Mouse (Mus musculus) intestine, postnatal 0 days (tissue): Measurements from ENCODE around the gene Olfr1501. TPM values are rescaled to one million over a fixed set of nuclear protein-coding genes. Genes with fewer than 3 reads are reported as not detected.
"Not testable (repeated sequence)": the region's sequence is repeated elsewhere in the genome, so short reads cannot be mapped to it uniquely, and the experiment has no call there.

Experiments
- ATAC-seq: fragments of 200-750 bp; cut with Nextera tagmentation; 2 replicates; pipeline ENCODE4 v1.8.0; 2017; ENCODE audit warnings: mild to moderate bottlenecking, moderate TSS enrichment, moderate library complexity
- H3K27ac ChIP-seq: fragments of 300-500 bp; sonication (generic); 2 replicates; pipeline ENCODE4 v1.5.1; 2014; ENCODE audit warnings: mild to moderate bottlenecking, low read depth, low read length, moderate library complexity
- H3K27me3 ChIP-seq: fragments of 300-500 bp; sonication (generic); replicated peaks from 2 replicates; pipeline ENCODE4 v1.6.1; 2014; ENCODE audit warnings: low read length, mixed read lengths; ENCODE audit not compliant: control insufficient read depth, insufficient read depth
- H3K36me3 ChIP-seq: fragments of 300-500 bp; sonication (generic); 2 replicates; pipeline ENCODE4 v1.6.1; 2014; ENCODE audit warnings: mild to moderate bottlenecking, moderate library complexity; ENCODE audit not compliant: control insufficient read depth, insufficient read depth
- H3K4me1 ChIP-seq: fragments of 300-500 bp; sonication (generic); replicated peaks from 2 replicates; pipeline ENCODE4 v1.6.1; 2014; ENCODE audit warnings: antibody characterized with exemption, low read length, mixed read lengths; ENCODE audit not compliant: control insufficient read depth, insufficient read depth
- H3K4me2 ChIP-seq: fragments of 300-500 bp; sonication (generic); replicated peaks from 2 replicates; pipeline ENCODE4 v1.6.1; 2014; ENCODE audit warnings: low read depth, mild to moderate bottlenecking, moderate library complexity
- H3K4me3 ChIP-seq: fragments of 300-500 bp; sonication (generic); 2 replicates; pipeline ENCODE4 v1.5.1; 2014; ENCODE audit warnings: low read depth, low read length
- H3K9ac ChIP-seq: fragments of 300-500 bp; sonication (generic); 2 replicates; pipeline ENCODE4 v1.6.1; 2014; ENCODE audit warnings: mild to moderate bottlenecking, low read depth, low read length
- H3K9me3 ChIP-seq: fragments of 300-500 bp; sonication (generic); 2 replicates; pipeline ENCODE4 v1.6.1; 2016; ENCODE audit warnings: mixed run types; ENCODE audit not compliant: control insufficient read depth
- CTCF ChIP-seq: sonication (generic); IDR thresholded peaks from 2 replicates; pipeline ENCODE4 v1.5.1; 2016; ENCODE audit warnings: low read depth, mild to moderate bottlenecking, control low read depth, antibody characterized with exemption, moderate library complexity
- WGBS: fragments of 180-500 bp; shearing (Covaris S2); extraction: QIAGEN DNeasy Blood & Tissue Kit; methylation state at CpG from one replicate; pipeline ENCODE4 v1.1.7; 2014; 5-methylcytosine and 5-hydroxymethylcytosine counted together
- polyA plus RNA-seq: library from polyadenylated mRNA; unstranded; fragments of >200 nt; fragmentation: Nextera tagmentation; extraction: Ambion mirVana; gene quantifications from 2 replicates; pipeline ENCODE4 v1.2.1, GENCODE M21; 2015

The Olfr1501 gene
- polyA plus RNA-seq, 1 experiment from 2014 or later, result not detected

DNA sequence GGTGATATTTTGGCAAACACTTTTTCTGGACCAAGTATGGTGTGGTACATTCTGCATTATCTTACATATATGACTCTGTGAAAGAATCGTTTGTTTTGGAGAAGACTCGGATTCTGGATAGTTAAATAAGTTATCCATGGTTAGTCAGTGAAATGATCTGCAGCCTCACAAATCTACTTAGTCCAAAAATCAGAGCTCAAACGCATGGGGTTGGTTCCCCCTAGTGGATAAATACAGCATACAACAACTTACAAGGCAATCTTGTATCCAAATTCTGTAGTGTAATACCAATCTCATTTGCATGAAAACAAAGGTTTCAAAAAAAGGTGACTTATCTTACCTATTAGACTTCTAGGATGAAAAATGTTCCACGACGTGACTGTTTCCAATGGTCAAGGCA is 31.7 kb downstream of the Olfr1501 start:
- H3K4me2 ChIP-seq, result no peak overlapping the region
- no peaks in the 10 kb centered on the region for H3K9me3 ChIP-seq
- no peak for ATAC-seq
- 31% methylated on average over 5 of the region's 5 CpGs for WGBS
- H3K4me1 ChIP-seq, result no peaks in the 10 kb centered on the region
- H3K27ac ChIP-seq, result no peak overlapping the region
- peak; percentile 50 for TF ChIP-seq CTCF
- no peaks in the 10 kb centered on the region for H3K27me3 ChIP-seq
- no peak overlapping the region for H3K4me3 ChIP-seq
- no peaks in the 10 kb centered on the region for H3K36me3 ChIP-seq
- no peak overlapping the region for H3K9ac ChIP-seq

DNA sequence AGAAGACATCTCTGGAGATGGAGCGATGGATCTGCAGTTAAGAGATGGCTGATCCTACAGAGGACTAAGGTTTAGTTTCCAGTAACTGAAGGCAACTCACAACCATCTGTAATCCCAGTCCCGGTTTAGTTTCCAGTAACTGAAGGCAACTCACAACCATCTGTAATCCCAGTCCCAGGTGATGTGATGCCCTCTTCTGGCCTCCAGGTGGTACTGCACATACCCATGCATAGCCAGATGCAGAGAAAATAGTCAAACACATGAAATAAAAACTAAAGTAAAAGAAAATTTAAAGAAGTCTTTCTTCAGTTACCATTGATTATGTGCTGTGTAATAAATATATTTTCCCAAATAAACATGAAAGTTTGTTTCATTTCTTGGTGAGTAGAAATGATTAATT is 37.7 kb downstream of the Olfr1501 start:
- Histone ChIP-seq H3K4me1 (no peaks in the 10 kb centered on the region), H3K27me3 (no peaks in the 10 kb centered on the region), H3K27ac (no peak overlapping the region), H3K9me3 (no peaks in the 10 kb centered on the region), H3K4me3 (no peak overlapping the region), H3K9ac (no peak overlapping the region), H3K36me3 (no peaks in the 10 kb centered on the region), H3K4me2 (no peak overlapping the region)
- 62% methylated on average over 2 of the region's 2 CpGs for WGBS
- TF ChIP-seq CTCF, result peak; percentile 24; the same call in 1 of the 2 replicates
- ATAC-seq, result no peak

DNA sequence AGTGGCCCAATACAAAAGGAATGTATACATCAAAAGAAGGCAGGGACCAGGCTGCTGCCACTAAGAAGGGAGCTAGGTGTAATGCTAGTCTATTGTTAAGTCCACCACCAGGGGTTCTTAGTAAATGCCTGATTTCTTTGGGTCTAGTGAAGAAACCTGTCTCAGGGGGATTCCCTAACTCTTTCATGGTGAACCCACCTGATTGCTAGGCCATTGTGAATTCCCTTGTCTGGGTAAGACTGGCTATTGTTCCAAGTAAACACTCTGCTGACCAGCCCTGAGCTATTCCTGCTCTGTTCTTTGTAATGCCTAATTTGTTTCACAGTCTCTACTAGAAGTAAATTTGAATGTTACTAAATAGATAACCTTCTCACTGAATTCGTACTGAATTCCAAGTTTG is 45.0 kb downstream of the Olfr1501 start:
- not testable (repeated sequence) for H3K9ac ChIP-seq, H3K36me3 ChIP-seq, ATAC-seq, H3K9me3 ChIP-seq, H3K4me3 ChIP-seq, H3K27me3 ChIP-seq, H3K27ac ChIP-seq, H3K4me1 ChIP-seq, H3K4me2 ChIP-seq
- 53% methylated on average over 1 of the region's 1 CpGs for WGBS

DNA sequence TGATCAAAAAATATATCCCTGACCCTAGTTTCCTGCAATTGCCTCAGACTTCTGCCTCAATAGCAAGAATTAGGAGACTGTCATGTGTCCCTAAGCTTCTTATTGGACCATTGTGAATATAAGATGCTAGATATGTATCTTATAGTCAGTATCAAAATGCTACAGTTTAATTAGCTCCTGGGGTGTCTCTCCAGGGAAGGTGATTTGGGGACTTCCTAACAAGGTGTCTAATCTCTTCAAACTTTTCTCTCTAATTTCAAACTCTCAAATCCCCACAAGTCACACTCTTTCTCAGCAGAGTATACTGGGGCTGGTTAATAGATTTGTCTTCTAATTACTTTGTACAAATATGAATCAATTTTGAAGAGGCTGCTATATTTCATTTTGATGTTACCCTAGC is 52.4 kb downstream of the Olfr1501 start, which contains the start of gene Olfr1497:
Gene Olfr1497, minus strand, starts transcription at position 101 of the 400 bp plus-strand sequence.
- no peak for TF ChIP-seq CTCF
- no peak within 1 kb of the TSS for H3K4me2 ChIP-seq
- no peak within 1 kb of the TSS for H3K27ac ChIP-seq
- ATAC-seq, result no peak
- H3K9me3 ChIP-seq, result no peaks in the 10 kb centered on the region
- H3K4me1 ChIP-seq, result no peaks in the 10 kb centered on the region
- no peaks in the 10 kb centered on the region for H3K36me3 ChIP-seq
- no peaks in the 10 kb centered on the region for H3K27me3 ChIP-seq
- H3K4me3 ChIP-seq, result no peak within 1 kb of the TSS
- no peak within 1 kb of the TSS for H3K9ac ChIP-seq

Other genes with a start within 250 kb of the Olfr1501 start
- gene Olfr1487, start 233.3 kb downstream of the Olfr1501 start, polyA plus RNA-seq, result not detected in 2 replicates
- gene Olfr1489, start 219.1 kb downstream of the Olfr1501 start, polyA plus RNA-seq, result not detected in 2 replicates
- not detected in 2 replicates for gene Olfr1490, start 199.6 kb downstream of the Olfr1501 start, polyA plus RNA-seq
- not detected in 2 replicates for gene Olfr1491, start 153.4 kb downstream of the Olfr1501 start, polyA plus RNA-seq
- not detected in 2 replicates for gene Olfr1493-ps1, start 127.4 kb downstream of the Olfr1501 start, polyA plus RNA-seq
- gene Olfr1494, start 111.0 kb downstream of the Olfr1501 start, polyA plus RNA-seq, result not detected in 2 replicates
- not detected in 2 replicates for gene Olfr1495, start 86.1 kb downstream of the Olfr1501 start, polyA plus RNA-seq
- gene Olfr1496, start 72.8 kb downstream of the Olfr1501 start, polyA plus RNA-seq, result not detected in 2 replicates
- not detected in 2 replicates for gene Olfr1497, start 52.5 kb downstream of the Olfr1501 start, polyA plus RNA-seq
- gene Olfr1499, start 31.2 kb downstream of the Olfr1501 start, polyA plus RNA-seq, result not detected in 2 replicates
- gene Olfr1500, start 20.2 kb downstream of the Olfr1501 start, polyA plus RNA-seq, result not detected in 2 replicates
- gene Olfr1502, start 11.1 kb upstream of the Olfr1501 start, polyA plus RNA-seq, result not detected in 2 replicates
- not detected in 2 replicates for gene Olfr1504, start 47.2 kb upstream of the Olfr1501 start, polyA plus RNA-seq
- gene Olfr1505, start 62.8 kb upstream of the Olfr1501 start, polyA plus RNA-seq, result not detected in 2 replicates